Mouse (Mus musculus): ENCODE measurements at regions not wholly inside any gene's neighbourhood (a gene's known extent, or its start where the extent isn't known, plus 50 kb on each side); places are given as distances from the start of the nearest gene placed in this dataset.

- TF ChIP-seq GATA1 (IDR thresholded peaks at IDR 0.05; ENCODE audit: borderline replicate concordance, low read length), result no peak
- no peak for TF ChIP-seq FLI1 (IDR thresholded peaks at IDR 0.05; ENCODE audit: low read length)
Observed at GRCm38 (mm10) chrX:53976273-53977135, 179.0 kb upstream of the Xlr start.
